Mouse (Mus musculus): ENCODE measurements around the gene Ube2g2. TPM values are rescaled to one million over a fixed set of nuclear protein-coding genes. Genes with fewer than 3 reads are reported as not detected.

The Ube2g2 gene
- polyA plus RNA-seq, 1 experiment, result not detected

DNA sequence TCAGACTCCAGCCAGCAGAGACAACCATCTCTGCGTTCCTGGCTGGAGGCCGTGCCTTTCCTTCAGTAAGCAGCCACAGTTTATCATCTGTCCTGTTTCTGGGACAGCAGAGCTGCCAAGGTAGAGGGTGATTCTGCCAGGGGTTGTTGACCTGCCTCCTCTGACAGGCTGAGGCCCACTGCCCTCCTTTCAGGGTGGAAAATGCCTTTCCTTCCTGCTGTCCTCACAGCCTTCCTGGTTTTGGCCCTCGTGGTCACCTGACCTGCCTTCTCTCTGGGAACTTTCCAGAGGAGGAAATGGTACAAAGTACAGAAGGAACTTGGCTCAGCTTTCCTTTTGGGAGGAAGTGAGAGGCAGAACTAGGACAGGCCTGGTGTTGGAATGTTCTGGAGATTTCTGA lies 8.7 kb upstream of the Ube2g2 start:
- peaks cover 22% of the 10 kb centered on the region for H3K4me1 ChIP-seq (ENCODE audit: control insufficient read depth, insufficient read depth, low read length)
- WGBS, result 68% methylated on average over 3 of the region's 3 CpGs
- no peak overlapping the region for H3K27ac ChIP-seq (ENCODE audit: insufficient read depth, low read depth, low read length)
- TF ChIP-seq CTCF (IDR thresholded peaks at IDR 0.05; ENCODE audit: insufficient read depth, low read depth, low read length) (no peak), POLR2A (IDR thresholded peaks at IDR 0.05; ENCODE audit: insufficient read depth, low read depth, low read length) (no peak)
- no peak overlapping the region for H3K4me3 ChIP-seq (ENCODE audit: insufficient read depth, low read depth, low read length)

DNA sequence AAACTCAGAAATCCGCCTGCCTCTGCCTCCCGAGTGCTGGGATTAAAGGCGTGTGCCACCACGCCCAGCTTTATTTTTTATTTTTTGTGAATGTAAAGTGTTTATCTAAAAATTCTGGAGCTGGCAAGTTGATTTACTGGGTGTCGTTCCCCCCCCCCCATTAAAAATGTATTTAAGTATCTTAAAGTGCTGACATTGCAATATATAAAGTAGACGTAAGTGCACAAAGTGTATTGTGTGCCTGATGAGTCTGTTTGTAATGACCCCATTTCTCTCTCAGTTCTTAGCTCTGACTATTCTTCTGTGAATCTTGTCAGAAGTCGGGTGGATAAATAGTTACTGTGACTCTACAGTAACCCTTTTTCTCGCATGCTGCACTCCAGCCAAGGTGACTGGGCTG lies 6.4 kb upstream of the Ube2g2 start:
- WGBS, result 92% methylated on average over 8 of the region's 8 CpGs
- Histone ChIP-seq H3K27ac (ENCODE audit: insufficient read depth, low read depth, low read length) (no peak overlapping the region), H3K4me3 (ENCODE audit: insufficient read depth, low read depth, low read length) (no peak overlapping the region), H3K4me1 (ENCODE audit: control insufficient read depth, insufficient read depth, low read length) (peaks cover 10% of the 10 kb centered on the region)
- TF ChIP-seq CTCF (IDR thresholded peaks at IDR 0.05; ENCODE audit: insufficient read depth, low read depth, low read length) (no peak), POLR2A (IDR thresholded peaks at IDR 0.05; ENCODE audit: insufficient read depth, low read depth, low read length) (no peak)

DNA sequence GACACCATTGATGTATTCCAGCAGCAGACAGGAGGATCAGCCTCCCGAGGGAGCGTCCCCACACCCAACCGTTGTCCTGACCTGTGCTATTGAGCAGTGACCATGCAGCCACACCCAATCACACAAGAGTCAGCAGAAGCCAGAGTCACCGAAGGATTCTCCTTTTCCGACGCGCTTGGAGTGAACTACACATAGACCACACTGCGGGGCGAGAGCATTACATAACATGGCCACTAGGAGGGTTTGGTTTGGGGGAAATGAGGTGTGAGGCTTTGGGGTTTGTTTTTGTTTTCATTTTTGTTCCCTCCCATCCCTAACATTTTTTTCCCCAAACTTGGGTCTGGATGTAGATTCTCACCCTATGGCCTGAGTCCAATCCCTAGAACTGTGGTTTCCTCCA lies 5.9 kb upstream of the Ube2g2 start:
- 92% methylated on average over 9 of the region's 9 CpGs for WGBS
- H3K4me3 ChIP-seq (ENCODE audit: insufficient read depth, low read depth, low read length), result no peak overlapping the region
- H3K27ac ChIP-seq (ENCODE audit: insufficient read depth, low read depth, low read length), result no peak overlapping the region
- TF ChIP-seq CTCF (IDR thresholded peaks at IDR 0.05; ENCODE audit: insufficient read depth, low read depth, low read length) (no peak), POLR2A (IDR thresholded peaks at IDR 0.05; ENCODE audit: insufficient read depth, low read depth, low read length) (no peak)
- H3K4me1 ChIP-seq (ENCODE audit: control insufficient read depth, insufficient read depth, low read length), result peaks cover 6% of the 10 kb centered on the region; the same call in 1 of the 2 replicates

DNA sequence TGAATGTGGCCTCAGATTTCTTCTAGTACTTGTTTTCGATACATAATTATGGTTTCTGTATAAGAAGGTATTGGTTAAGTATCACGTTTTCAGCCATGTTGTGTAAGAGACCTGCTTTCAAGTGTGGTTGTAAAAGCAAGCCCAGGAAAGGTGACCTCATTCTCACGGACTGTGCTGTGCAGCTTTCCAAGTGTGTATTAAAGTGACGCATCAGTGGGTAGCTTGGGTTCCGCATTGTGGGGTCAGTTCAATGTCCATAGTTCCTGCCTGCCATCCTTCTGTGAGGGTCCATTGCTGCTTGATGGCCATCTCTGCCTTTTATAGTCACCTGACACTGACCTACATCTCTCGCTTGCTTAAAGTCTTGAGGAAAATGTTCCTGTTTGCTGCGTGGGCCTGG lies 5.1 kb upstream of the Ube2g2 start:
- H3K4me1 ChIP-seq (ENCODE audit: control insufficient read depth, insufficient read depth, low read length), result peaks cover 9% of the 10 kb centered on the region; the same call in 1 of the 2 replicates
- no peak for TF ChIP-seq CTCF (IDR thresholded peaks at IDR 0.05; ENCODE audit: insufficient read depth, low read depth, low read length)
- TF ChIP-seq POLR2A (IDR thresholded peaks at IDR 0.05; ENCODE audit: insufficient read depth, low read depth, low read length), result no peak
- no peak overlapping the region for H3K27ac ChIP-seq (ENCODE audit: insufficient read depth, low read depth, low read length)
- no peak overlapping the region for H3K4me3 ChIP-seq (ENCODE audit: insufficient read depth, low read depth, low read length)
- WGBS, result 91% methylated on average over 7 of the region's 7 CpGs

DNA sequence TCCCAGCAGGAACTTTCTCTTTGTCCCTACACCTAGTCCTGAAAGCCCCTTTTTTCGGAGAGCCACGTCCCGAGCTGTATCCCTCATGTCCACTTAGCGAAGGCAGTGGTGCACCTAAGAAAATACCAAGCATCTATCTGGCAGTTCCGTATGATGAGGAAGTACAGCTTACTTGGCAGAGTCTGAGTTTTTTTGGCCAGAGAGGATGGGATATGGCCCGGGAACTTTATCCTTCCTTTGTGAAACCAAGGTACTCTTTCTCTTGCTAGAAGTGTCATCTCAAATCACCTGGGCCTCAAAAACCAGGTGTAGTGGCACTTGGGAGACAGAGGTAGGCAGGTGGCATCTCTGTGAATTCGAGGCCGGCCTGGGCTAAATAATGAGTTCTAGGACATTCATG lies 529 bp upstream of the Ube2g2 start:
- peak overlapping the region; percentile 85 for H3K27ac ChIP-seq (ENCODE audit: insufficient read depth, low read depth, low read length)
- H3K4me3 ChIP-seq (ENCODE audit: insufficient read depth, low read depth, low read length), result peak overlapping the region; percentile 93
- TF ChIP-seq CTCF (IDR thresholded peaks at IDR 0.05; ENCODE audit: insufficient read depth, low read depth, low read length), result no peak
- TF ChIP-seq POLR2A (IDR thresholded peaks at IDR 0.05; ENCODE audit: insufficient read depth, low read depth, low read length), result no peak
- peaks cover 22% of the 10 kb centered on the region for H3K4me1 ChIP-seq (ENCODE audit: control insufficient read depth, insufficient read depth, low read length)
- WGBS, result 68% methylated on average over 8 of the region's 8 CpGs

DNA sequence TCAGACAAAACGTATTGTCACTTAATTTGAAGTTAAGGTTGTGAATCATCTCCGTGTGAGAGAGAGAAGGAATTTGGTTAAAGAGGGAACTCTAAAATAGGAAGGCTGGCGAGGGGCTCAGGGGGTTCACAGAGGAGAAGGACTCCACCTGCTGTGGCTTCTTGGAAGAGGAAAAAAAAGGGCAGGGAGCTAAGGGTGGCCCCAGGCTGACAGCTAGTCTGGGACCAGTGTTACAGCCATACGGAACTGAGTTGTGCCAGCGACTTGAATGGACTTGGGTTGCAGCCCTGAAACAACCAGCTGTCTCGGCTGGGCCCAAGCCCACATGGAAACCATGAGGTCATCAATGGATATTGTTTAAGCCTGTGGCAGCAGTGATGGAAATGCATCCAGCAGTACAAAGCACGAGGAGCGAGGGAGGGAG lies 1.0 kb downstream of the Ube2g2 start:
- no peak for TF ChIP-seq POLR2A (IDR thresholded peaks at IDR 0.05; ENCODE audit: insufficient read depth, low read depth, low read length)
- Histone ChIP-seq H3K4me3 (ENCODE audit: insufficient read depth, low read depth, low read length) (peak overlapping the region; percentile 42), H3K4me1 (ENCODE audit: control insufficient read depth, insufficient read depth, low read length) (peaks cover 24% of the 10 kb centered on the region), H3K27ac (ENCODE audit: insufficient read depth, low read depth, low read length) (0 out of 2 replicates have a peak overlapping the region, but pooled peaks have one; percentile 16)
- WGBS, result 2% methylated on average over 8 of the region's 8 CpGs

DNA sequence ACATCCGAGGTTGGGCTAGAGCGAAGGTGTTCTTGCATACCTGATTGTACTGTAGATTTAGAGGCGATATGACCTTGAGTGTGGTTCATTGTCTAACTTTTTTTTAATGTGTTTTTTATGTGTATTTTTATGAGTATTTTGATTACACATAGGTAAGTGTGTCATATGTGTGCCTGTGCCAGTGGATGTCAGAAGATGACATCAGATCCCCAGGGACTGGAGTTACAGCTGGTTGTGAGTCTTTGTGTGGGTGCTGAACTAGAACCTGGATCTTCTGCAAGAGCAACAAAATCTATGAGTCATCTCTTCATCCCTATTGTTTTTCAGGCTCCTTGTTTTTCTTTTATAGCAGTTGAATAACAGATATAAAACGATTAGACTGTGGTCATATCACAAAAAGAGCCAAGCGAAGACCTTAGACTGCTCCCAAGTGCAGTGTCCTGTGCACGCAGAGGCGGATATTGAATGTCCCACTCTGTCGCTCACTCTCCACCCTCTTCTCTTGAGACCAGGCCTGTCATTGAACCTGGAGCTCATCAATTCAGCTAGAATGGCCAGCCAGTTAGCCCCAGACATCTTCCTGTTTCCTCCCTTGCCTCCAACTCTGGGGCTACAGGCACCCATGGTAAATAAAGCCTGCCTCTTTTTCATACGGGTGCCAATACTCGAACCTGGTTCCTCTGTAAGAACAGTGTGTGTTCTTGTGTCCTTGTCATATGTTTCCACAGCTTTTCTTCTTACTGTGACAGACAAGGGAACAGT lies 1.7 kb downstream of the Ube2g2 start:
- TF ChIP-seq POLR2A (IDR thresholded peaks at IDR 0.05; ENCODE audit: insufficient read depth, low read depth, low read length) (no peak), CTCF (IDR thresholded peaks at IDR 0.05; ENCODE audit: insufficient read depth, low read depth, low read length) (no peak)
- H3K27ac ChIP-seq (ENCODE audit: insufficient read depth, low read depth, low read length), result no peak overlapping the region
- WGBS, result 66% methylated on average over 10 of the region's 10 CpGs

DNA sequence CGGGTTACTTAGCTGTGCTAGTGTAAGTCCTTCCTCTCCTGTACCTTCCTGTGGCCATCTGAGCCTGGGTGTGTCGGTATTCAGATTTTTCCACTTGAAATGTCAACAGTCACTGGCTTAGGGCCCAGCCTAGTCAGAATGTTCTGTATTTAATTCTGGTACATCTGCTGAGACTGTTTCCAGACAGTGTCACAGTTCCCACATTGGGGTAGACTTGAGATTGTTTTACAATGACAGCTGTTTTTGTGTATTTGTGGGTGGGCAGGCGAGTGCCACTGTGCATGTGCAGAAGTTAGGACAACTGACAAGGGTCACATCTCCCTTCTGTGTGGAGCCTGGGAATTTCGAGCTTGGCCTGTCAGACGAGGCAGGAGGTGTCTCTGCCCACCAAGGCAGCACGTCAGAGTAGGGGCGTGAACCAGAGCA lies 2.5 kb downstream of the Ube2g2 start:
- H3K4me1 ChIP-seq (ENCODE audit: control insufficient read depth, insufficient read depth, low read length), result peaks cover 24% of the 10 kb centered on the region
- 39% methylated on average over 7 of the region's 7 CpGs for WGBS
- TF ChIP-seq CTCF (IDR thresholded peaks at IDR 0.05; ENCODE audit: insufficient read depth, low read depth, low read length), result no peak
- TF ChIP-seq POLR2A (IDR thresholded peaks at IDR 0.05; ENCODE audit: insufficient read depth, low read depth, low read length), result no peak
- no peak overlapping the region for H3K27ac ChIP-seq (ENCODE audit: insufficient read depth, low read depth, low read length)
- no peak overlapping the region for H3K4me3 ChIP-seq (ENCODE audit: insufficient read depth, low read depth, low read length)

More for the DNA sequence above, 1.7 kb downstream of the Ube2g2 start:
- Histone ChIP-seq H3K4me1 (ENCODE audit: control insufficient read depth, insufficient read depth, low read length) (peaks cover 24% of the 10 kb centered on the region), H3K4me3 (ENCODE audit: insufficient read depth, low read depth, low read length) (no peak overlapping the region)

DNA sequence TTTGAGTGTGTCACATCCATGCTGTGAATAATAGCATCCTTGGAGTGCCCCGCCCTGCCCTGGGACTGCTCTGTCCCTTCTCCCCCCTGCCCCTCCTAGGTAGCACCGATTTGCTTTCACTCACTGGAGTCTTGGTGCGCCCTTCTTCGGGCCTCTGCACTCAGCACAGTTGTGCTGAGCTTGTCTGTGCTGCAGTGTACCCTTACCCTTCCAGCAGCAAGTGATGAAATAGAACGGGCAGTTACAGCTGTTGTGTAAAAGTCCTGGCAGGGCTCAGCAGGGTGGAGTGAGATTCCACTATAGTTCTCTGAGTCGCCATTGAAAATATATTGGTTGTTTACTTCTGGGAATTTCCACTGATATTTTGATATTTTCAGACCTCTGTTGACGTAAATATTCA lies 4.0 kb downstream of the Ube2g2 start:
- Histone ChIP-seq H3K4me1 (ENCODE audit: control insufficient read depth, insufficient read depth, low read length) (peaks cover 24% of the 10 kb centered on the region), H3K4me3 (ENCODE audit: insufficient read depth, low read depth, low read length) (no peak overlapping the region), H3K27ac (ENCODE audit: insufficient read depth, low read depth, low read length) (no peak overlapping the region)
- TF ChIP-seq CTCF (IDR thresholded peaks at IDR 0.05; ENCODE audit: insufficient read depth, low read depth, low read length) (no peak), POLR2A (IDR thresholded peaks at IDR 0.05; ENCODE audit: insufficient read depth, low read depth, low read length) (no peak)
- WGBS, result 78% methylated on average over 7 of the region's 7 CpGs
